Mouse (Mus musculus) gastrocnemius, adult 8-10 months (tissue): ENCODE measurements around the gene Cd244a. TPM values are rescaled to one million over a fixed set of nuclear protein-coding genes. Genes with fewer than 3 reads are reported as not detected.

ENCODE experiments used
- DNase-seq, 2 experiments: peaks; one replicate each; pipeline ENCODE4 v3.0.0; 2022; ENCODE audit warnings: low spot score in 2 of 2
- total RNA-seq, 4 experiments: library from RNA; stranded (reverse); gene quantifications; 2 replicates each; pipeline ENCODE4 v1.2.4; 2022

Cd244a gene
- total RNA-seq: under 1 TPM in 1 of 4 experiments, not detected in 3; 0.19 TPM

GRCm38 (mm10) chr1:171558898-171559297 lies at the start of gene Cd244a:
Gene Cd244a, plus strand, starts transcription at chr1:171559193.
- no peak for DNase-seq

DNA sequence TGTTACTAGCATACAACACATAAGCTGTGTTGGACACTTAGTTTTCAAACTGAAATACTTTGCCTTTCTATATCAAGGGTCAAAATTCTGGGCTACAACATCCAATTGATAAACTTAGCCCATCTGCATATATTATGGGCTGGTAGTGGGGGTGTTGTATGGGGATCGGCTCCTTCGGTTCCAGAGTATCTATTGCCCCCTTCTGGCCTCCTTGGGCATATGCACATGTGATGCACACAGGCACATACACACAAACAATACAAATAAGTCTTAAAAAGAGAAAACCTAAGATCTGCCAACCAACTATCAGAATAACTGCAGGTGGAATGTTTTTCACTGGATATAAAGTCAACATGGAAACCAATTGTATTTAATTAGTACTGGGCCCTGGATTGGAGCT lies 45.8 kb upstream of the Cd244a start:
- no peak for DNase-seq

DNA sequence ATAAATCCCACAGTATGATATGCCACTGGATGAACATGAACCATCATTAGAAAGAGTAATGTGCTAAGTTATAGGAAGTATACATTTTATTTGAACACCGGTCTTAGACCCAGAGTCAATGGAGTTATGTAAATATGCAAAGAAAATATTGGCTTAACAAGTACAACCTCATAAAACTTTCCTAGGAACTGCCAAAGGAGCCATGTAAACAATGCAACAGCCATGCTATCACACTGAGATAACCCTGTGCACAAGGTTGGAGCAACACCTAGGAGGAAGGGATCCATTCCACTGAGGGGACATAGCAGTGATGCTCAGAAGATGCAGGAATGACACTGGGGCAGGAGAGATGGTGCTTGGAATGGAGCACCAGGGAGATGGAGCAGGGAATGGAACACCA lies 45.2 kb upstream of the Cd244a start:
- no peak for DNase-seq

DNA sequence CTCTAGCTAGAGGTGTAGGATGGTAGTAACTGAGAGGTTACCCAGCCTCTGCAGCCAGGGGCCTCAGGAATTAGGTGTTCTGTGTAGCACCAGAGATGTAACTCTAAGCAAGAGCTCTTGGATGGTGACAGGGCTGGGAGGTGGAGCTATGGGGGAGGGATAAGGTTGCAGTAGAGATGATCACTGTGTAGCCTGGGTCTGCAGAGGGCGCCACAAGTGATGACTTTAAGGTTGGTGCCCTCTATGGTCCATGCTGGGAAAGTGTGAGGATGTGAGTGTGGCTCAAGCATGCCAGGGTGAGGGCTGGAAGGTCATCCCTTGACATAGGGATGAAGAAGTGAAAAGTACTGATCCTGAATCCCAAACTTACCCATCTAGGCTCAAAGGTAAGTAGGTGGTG lies 44.0 kb upstream of the Cd244a start:
- DNase-seq: no peak

- no peak for DNase-seq
Measured at GRCm38 (mm10) chr1:171515557-171515956, 43.4 kb upstream of the Cd244a start.

GRCm38 (mm10) chr1:171531367-171531766 lies 27.6 kb upstream of the Cd244a start:
- DNase-seq: no peak

- no peak for DNase-seq
Measured at GRCm38 (mm10) chr1:171532830-171533229, 26.2 kb upstream of the Cd244a start.

GRCm38 (mm10) chr1:171534557-171534956 lies 24.4 kb upstream of the Cd244a start:
- DNase-seq: no peak

- no peak for DNase-seq
Measured at GRCm38 (mm10) chr1:171535194-171535593, 23.8 kb upstream of the Cd244a start, which contains the start of gene Itln1. Gene Itln1, minus strand, starts transcription at chr1:171535294.

DNA sequence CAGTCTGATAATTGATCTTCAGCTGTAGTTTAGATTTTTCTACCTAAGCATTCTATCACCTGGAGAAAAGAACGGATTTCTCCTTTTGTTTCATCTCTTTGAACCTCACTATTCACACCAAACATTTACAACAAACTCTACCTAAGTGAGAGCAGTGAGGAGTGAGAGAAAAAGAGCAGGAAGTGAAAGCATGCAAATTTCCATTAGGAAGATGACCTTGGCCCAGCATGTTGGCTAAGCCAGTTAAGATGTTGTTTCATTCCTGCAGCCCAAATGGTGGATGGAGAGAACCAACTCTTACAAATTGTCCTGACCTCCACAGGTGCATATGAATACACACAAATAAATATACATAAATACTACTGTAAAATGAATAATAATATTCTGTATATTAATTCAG lies 18.3 kb upstream of the Cd244a start:
- DNase-seq: no peak

GRCm38 (mm10) chr1:171551326-171551725 lies 7.7 kb upstream of the Cd244a start:
- no peak for DNase-seq

GRCm38 (mm10) chr1:171552230-171552629 lies 6.8 kb upstream of the Cd244a start:
- no peak for DNase-seq

- DNase-seq: no peak
Measured at GRCm38 (mm10) chr1:171553359-171554341, 5.3 kb upstream of the Cd244a start.

DNA sequence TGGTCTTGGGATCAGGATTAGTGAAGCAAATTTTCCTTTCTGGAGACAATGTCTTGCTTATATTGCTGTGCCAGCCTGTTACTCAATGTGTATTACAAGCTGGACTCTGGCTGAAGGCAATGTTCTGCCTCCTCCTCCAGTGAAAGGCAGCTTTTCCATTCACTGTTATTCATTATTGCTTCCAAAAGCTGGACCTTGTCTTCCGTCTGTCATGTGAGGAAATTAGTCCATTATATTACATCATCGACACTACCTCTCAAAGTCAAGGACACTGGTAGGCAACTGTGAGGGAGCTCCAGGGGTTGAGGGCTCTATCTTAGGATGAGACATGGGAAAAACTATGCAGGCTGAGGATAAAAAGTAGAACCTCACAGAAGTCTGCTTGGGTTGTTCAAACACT lies 2.6 kb upstream of the Cd244a start:
- no peak for DNase-seq

- DNase-seq: no peak
Measured at GRCm38 (mm10) chr1:171558407-171558806, 586 bp upstream of the Cd244a start.

DNA sequence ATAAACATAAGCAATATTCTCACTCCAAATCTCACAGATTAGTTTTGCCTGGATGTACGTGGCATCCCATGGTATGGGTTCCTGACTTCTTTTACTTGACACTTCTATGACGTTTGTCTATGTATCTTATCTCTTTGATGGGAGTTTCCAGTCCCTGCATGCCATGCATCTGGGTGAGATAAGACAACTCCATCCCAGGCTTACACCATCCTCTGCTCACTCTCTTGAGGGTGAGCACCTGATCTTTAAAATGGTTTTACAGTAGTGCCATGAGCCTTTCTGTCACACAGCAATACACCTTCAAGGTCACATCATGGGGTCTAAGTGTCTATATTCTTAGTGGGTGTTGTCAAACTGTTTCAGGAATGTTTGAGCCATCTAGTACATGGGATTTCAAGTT lies 1.3 kb downstream of the Cd244a start:
- DNase-seq: no peak

DNA sequence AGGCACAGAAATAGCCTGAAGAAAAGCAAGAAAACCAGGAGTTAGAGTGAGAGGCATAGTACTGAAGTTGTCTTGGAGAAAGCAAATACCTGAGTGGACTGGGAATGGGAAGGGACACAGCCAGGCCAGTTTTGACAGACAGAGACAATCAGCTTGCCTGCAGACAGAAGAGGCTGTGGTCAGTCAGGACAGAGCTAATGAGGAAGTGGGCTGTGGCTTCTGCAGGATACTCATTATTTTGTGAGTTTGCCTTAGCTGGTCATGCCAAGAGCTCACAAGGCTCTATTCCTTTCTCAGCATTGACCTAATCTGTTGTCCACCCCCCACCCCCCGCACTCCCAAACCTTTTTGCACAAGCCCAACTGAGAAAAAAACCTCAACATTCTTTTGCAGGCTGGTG lies 2.2 kb downstream of the Cd244a start:
- no peak for DNase-seq

GRCm38 (mm10) chr1:171561639-171562225 lies 2.7 kb downstream of the Cd244a start:
- DNase-seq: no peak

DNA sequence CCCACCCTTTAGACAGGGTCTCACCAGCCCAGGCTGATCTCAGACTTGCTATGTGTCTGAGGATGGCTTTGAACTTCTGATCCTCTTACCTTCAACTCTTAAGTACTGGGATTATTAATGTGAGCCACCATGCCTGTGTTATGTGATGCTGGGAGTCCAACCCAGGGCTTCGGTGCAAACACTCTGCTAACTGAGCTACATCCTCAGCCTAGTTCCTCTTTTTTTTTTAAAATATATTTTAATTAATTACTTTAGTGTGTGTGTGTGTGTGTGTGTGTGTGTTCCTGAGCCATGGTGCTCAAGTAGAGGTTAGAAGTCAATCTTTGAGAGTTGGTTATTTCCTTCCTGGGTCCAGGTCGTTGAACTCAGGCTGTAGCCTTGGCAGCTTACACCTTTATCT lies 4.0 kb downstream of the Cd244a start:
- no peak for DNase-seq

DNA sequence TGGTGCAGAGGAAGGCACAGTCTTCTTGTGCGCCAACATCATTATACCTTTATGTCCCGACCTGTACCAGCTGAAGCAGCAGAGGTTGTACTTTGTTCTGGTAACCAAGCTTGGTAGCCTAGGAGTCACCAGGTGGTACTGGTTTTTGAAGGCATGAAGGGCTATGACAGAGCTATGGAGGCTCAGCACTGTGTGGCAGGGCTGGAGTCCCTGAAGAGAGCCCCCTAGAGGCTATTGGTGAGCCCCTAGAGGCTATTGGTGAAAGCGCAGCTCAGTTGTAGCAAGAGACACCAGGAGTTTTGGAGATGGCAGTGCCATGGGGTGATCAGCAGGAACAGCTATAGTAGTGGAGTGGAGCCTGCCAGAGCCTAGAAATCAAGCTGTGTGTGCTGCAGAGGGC lies 5.3 kb downstream of the Cd244a start:
- no peak for DNase-seq

- DNase-seq: no peak
Measured at GRCm38 (mm10) chr1:171565888-171566287, 6.9 kb downstream of the Cd244a start.

DNA sequence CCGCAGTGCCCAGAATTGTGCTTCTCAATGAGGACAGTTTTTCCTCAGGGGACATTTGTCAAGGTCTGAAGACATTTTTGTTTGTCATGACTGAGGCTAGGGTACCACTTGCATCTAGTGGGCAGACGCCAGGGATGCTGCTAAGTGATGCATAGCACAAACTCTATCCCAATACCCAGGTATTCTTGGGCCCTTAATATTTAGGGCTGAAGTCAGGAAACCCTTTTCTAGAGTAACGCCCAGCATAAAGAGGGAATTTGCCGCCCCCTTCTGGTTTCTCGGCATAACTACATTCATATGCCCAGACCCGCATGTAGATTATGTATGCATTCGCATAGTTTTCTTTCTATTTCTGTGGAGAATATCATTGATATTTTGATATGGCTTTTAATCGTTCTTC lies 7.8 kb downstream of the Cd244a start:
- DNase-seq: no peak

DNA sequence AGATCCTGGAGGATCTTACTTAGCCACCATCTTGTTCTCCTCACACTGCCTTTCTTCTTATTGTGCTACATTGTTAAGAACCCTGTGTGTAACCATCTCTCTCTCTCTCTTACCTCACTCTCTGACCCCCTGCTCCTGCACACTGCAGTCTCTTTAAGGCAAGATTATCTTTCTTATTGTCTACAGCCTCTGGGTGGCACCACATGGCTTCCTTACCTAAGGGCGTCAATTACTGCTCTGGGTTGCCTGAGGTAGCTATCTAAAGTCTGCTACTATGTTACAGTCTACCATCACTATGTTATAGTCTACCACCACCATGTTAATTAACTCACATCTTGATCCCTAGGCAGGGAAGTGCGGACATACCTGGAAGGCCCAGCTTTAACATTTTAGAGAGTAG lies 9.4 kb downstream of the Cd244a start:
- DNase-seq: no peak
